Mouse (Mus musculus) megakaryocyte progenitor cell, adult 5-6 weeks (primary cell): Measurements from ENCODE around the gene Ankrd36. TPM values are rescaled to one million over a fixed set of nuclear protein-coding genes. Genes with fewer than 3 reads are reported as not detected.

Experiments
- ATAC-seq: replicated peaks from 2 replicates; pipeline ENCODE4 v1.8.0; 2016; ENCODE audit warnings: mild to moderate bottlenecking, moderate TSS enrichment, inconsistent platforms; ENCODE audit not compliant: poor library complexity
- total RNA-seq, 2 experiments: library from RNA; stranded (forward) in 1 of 2; stranded (reverse) in 1 of 2; fragments of 157-497, 149-512 nt in 1 of 2; fragments of 200-1000 nt in 1 of 2; gene quantifications; 2 replicates each; pipeline versions ENCODE4 v1.2.3 to v1.2.4; 2015 to 2017

Gene Ankrd36
- total RNA-seq, 2 experiments from 2014 or later = not detected

DNA sequence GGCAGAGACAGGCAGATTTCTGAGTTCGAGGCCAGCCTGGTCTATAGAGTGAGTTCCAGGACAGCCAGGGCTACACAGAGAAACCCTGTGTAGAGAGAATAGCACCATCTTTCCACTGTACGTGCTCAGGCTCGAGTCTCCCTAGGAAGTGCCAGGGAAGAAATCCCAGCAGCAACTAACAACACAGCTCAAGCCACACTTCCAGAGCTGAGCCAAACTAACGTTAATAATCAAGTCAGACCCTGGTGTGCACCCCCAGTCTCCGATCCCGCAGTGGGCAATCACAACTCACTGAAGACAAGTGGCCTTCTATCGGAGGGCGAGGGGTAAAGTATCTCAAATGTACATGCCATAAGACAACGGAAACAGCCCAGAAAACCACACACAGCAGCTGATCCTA lies 160.1 kb downstream of the Ankrd36 start:
- no peak for ATAC-seq

DNA sequence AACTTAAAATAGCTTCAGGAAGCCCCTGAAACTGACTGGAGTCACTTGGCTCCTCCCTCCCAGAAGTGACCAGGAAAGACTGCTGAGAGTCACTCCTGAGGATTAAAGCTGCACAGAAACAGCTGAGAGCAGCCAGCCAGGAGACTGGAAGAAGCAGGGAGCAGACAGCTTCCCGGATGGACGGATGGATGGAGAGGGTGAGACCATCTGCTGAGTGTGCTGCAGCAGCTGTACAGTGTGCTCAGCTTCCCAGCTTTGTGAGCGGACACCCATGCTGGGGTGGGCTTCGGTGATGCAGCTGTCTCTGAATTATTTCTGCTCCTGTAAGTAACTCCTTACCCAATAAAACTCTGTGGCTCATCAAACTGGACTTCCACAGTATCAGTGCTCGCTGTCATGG lies 162.9 kb downstream of the Ankrd36 start:
- no peak for ATAC-seq

- no peak for ATAC-seq
Observed at GRCm38 (mm10) chr11:5734323-5734722, 164.8 kb downstream of the Ankrd36 start.

DNA sequence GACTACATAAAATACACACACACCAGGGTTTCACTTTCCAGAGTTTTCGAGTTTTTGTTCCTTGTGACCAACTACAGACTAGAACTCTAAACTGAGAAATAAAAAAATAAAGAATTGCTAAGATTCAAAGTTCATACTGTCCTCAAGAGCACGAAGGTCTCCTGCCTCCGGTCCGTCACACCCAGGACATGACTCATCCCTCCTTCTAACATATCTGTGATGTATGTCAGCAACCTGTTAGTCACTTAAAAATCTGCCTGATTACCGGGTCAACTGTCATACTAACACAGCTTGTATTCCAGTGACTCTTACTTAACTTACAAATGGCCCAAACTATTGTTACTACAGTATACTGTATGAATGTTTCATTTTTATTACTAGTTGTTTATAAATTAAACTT lies 167.7 kb downstream of the Ankrd36 start:
- no peak for ATAC-seq

Other genes starting within 250 kb of the Ankrd36 start
- gene Znrf3, start 124.8 kb upstream of the Ankrd36 start, total RNA-seq (2015) = 4.7 and 9.3 TPM in 2 replicates
- 2.1 and 2.7 TPM in 2 replicates for gene Znrf3, start 124.8 kb upstream of the Ankrd36 start, total RNA-seq (2017)
- gene Xbp1, start 49.0 kb upstream of the Ankrd36 start, total RNA-seq (2015) = 215 and 235 TPM in 2 replicates
- gene Xbp1, start 49.0 kb upstream of the Ankrd36 start, total RNA-seq (2017) = 165 and 167 TPM in 2 replicates
- 17.1 and 19.2 TPM in 2 replicates for gene Ccdc117, start 27.5 kb upstream of the Ankrd36 start, total RNA-seq (2015)
- 29.4 and 32.9 TPM in 2 replicates for gene Ccdc117, start 27.5 kb upstream of the Ankrd36 start, total RNA-seq (2017)
- 85.7 and 101 TPM in 2 replicates for gene Mrps24, start 146.0 kb downstream of the Ankrd36 start, total RNA-seq (2015)
- 42.5 and 58.5 TPM in 2 replicates for gene Mrps24, start 146.0 kb downstream of the Ankrd36 start, total RNA-seq (2017)
- 4.1 and 4.5 TPM in 2 replicates for gene Urgcp, start 192.7 kb downstream of the Ankrd36 start, total RNA-seq (2015)
- gene Urgcp, start 192.7 kb downstream of the Ankrd36 start, total RNA-seq (2017) = 7.0 and 7.1 TPM in 2 replicates
- 43.9 and 44.5 TPM in 2 replicates for gene Dbnl, start 218.8 kb downstream of the Ankrd36 start, total RNA-seq (2015)
- 85.9 and 92.9 TPM in 2 replicates for gene Dbnl, start 218.8 kb downstream of the Ankrd36 start, total RNA-seq (2017)
- gene Pgam2, start 234.0 kb downstream of the Ankrd36 start, total RNA-seq (2015) = not detected in 2 replicates
- not detected in 2 replicates for gene Pgam2, start 234.0 kb downstream of the Ankrd36 start, total RNA-seq (2017)